Mouse (Mus musculus) intestine, postnatal 0 days (tissue): ENCODE data around the gene Trim25. TPM values are rescaled to one million over a fixed set of nuclear protein-coding genes. Genes with fewer than 3 reads are reported as not detected.
A peak's percentile ranks its signal among the peaks of the same experiment; 100 is the strongest.

Experiments
- ATAC-seq: fragments of 200-750 bp; cut with Nextera tagmentation; 2 replicates; pipeline ENCODE4 v1.8.0; 2017; ENCODE audit warnings: mild to moderate bottlenecking, moderate TSS enrichment, moderate library complexity
- H3K27ac ChIP-seq: fragments of 300-500 bp; sonication (generic); 2 replicates; pipeline ENCODE4 v1.5.1; 2014; ENCODE audit warnings: mild to moderate bottlenecking, low read depth, low read length, moderate library complexity
- H3K27me3 ChIP-seq: fragments of 300-500 bp; sonication (generic); replicated peaks from 2 replicates; pipeline ENCODE4 v1.6.1; 2014; ENCODE audit warnings: low read length, mixed read lengths; ENCODE audit not compliant: control insufficient read depth, insufficient read depth
- H3K36me3 ChIP-seq: fragments of 300-500 bp; sonication (generic); 2 replicates; pipeline ENCODE4 v1.6.1; 2014; ENCODE audit warnings: mild to moderate bottlenecking, moderate library complexity; ENCODE audit not compliant: control insufficient read depth, insufficient read depth
- H3K4me1 ChIP-seq: fragments of 300-500 bp; sonication (generic); replicated peaks from 2 replicates; pipeline ENCODE4 v1.6.1; 2014; ENCODE audit warnings: antibody characterized with exemption, low read length, mixed read lengths; ENCODE audit not compliant: control insufficient read depth, insufficient read depth
- H3K4me2 ChIP-seq: fragments of 300-500 bp; sonication (generic); replicated peaks from 2 replicates; pipeline ENCODE4 v1.6.1; 2014; ENCODE audit warnings: low read depth, mild to moderate bottlenecking, moderate library complexity
- H3K4me3 ChIP-seq: fragments of 300-500 bp; sonication (generic); 2 replicates; pipeline ENCODE4 v1.5.1; 2014; ENCODE audit warnings: low read depth, low read length
- H3K9ac ChIP-seq: fragments of 300-500 bp; sonication (generic); 2 replicates; pipeline ENCODE4 v1.6.1; 2014; ENCODE audit warnings: mild to moderate bottlenecking, low read depth, low read length
- H3K9me3 ChIP-seq: fragments of 300-500 bp; sonication (generic); 2 replicates; pipeline ENCODE4 v1.6.1; 2016; ENCODE audit warnings: mixed run types; ENCODE audit not compliant: control insufficient read depth
- CTCF ChIP-seq: sonication (generic); IDR thresholded peaks from 2 replicates; pipeline ENCODE4 v1.5.1; 2016; ENCODE audit warnings: low read depth, mild to moderate bottlenecking, control low read depth, antibody characterized with exemption, moderate library complexity
- WGBS: fragments of 180-500 bp; shearing (Covaris S2); extraction: QIAGEN DNeasy Blood & Tissue Kit; methylation state at CpG from one replicate; pipeline ENCODE4 v1.1.7; 2014; 5-methylcytosine and 5-hydroxymethylcytosine counted together
- polyA plus RNA-seq: library from polyadenylated mRNA; unstranded; fragments of >200 nt; fragmentation: Nextera tagmentation; extraction: Ambion mirVana; gene quantifications from 2 replicates; pipeline ENCODE4 v1.2.1, GENCODE M21; 2015

Trim25 gene
- polyA plus RNA-seq = 24.2 and 26.2 TPM in 2 replicates

DNA sequence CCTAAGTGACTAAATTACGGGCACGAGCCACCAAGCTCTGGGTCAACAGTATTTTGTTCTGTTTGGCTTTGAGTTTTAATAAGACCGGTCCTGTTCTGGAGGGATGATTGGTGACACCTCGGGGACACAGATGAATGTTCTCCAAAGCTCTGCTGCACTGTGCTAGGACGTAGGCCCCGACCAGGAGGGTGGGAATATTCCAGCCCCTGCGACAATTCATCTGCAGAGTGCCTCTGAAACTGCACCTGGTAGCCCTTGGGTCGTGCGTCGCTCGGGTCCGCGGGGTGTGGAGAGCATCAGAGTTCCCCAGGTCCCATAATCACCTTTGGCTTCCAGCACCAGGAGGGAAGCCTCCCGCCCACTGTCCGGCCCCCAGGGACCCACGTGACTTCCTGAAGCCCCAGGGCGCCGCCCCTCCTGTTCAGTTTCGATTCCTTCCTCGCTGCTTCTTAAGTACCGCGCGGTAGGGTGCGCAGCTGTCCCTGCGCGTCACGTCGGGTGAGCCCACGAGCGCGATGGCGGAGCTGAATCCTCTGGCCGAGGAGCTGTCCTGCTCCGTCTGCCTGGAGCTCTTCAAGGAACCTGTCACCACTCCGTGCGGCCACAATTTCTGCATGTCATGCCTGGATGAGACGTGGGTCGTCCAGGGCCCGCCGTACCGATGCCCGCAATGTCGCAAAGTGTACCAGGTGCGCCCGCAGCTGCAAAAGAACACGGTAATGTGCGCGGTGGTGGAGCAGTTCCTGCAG is at the start of gene Trim25:
TSS of gene Trim25 (plus strand) at position 403 of the 749 bp plus-strand sequence.
- Histone ChIP-seq H3K4me1 (peaks cover 2% of the 10 kb centered on the region), H3K9ac (peak within 1 kb of the TSS; percentile 85), H3K36me3 (0 out of 2 replicates have a peak, but pooled peaks cover 4% of the 10 kb centered on the region), H3K4me2 (peak within 1 kb of the TSS; percentile 79), H3K27me3 (no peaks in the 10 kb centered on the region), H3K27ac (peak within 1 kb of the TSS; percentile 92), H3K9me3 (no peaks in the 10 kb centered on the region), H3K4me3 (peak within 1 kb of the TSS; percentile 85)
- peak; percentile 90 for ATAC-seq
- WGBS = 2% methylated on average over 48 of the region's 48 CpGs
- peak; percentile 61 for TF ChIP-seq CTCF

DNA sequence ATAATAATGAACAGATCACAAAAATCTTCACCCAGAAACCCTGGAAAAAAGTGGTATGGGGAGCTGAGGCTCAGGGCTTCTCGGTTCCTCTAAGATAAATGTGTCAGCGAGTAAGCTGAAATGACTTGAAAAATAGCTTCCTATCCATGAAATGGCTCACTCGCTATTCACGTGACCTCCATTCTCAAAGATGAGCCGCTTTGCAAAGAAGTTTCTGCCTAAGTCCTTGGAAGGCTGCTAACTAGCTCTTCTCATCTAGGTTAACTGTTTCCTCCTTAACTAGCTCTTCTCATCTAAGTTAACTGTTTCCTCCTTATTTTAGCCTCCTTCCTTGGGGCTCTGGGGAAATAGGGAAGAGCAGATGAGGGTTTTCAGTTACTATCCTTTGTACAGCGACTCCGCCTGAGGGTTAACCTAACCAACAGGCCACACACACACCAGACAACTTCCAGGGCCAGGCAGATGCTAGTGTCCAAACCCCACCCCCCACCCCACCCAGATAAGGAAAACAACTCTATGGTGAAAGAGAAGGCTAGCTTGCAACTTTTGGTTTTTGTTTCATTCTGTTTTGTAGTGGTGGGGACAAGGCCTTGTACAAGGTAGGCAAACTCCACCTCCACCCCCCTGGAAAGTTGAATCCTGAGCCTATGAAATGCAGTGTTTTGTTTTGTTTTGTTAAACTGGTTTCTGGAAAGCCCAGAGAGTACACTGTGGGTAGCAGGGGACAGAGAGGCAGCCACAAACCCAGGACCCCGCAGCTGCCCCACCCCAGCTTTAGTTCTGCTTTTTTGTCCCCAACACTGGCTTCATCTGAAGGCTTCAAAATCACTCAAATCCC is 49.2 kb upstream of the Trim25 start:
- Histone ChIP-seq H3K4me1 (no peaks in the 10 kb centered on the region), H3K27ac (no peak overlapping the region), H3K27me3 (no peaks in the 10 kb centered on the region), H3K4me3 (no peak overlapping the region), H3K9me3 (no peaks in the 10 kb centered on the region), H3K36me3 (peaks cover 19% of the 10 kb centered on the region), H3K9ac (no peak overlapping the region), H3K4me2 (no peak overlapping the region)
- TF ChIP-seq CTCF = no peak
- WGBS = 86% methylated on average over 8 of the region's 8 CpGs
- no peak for ATAC-seq

DNA sequence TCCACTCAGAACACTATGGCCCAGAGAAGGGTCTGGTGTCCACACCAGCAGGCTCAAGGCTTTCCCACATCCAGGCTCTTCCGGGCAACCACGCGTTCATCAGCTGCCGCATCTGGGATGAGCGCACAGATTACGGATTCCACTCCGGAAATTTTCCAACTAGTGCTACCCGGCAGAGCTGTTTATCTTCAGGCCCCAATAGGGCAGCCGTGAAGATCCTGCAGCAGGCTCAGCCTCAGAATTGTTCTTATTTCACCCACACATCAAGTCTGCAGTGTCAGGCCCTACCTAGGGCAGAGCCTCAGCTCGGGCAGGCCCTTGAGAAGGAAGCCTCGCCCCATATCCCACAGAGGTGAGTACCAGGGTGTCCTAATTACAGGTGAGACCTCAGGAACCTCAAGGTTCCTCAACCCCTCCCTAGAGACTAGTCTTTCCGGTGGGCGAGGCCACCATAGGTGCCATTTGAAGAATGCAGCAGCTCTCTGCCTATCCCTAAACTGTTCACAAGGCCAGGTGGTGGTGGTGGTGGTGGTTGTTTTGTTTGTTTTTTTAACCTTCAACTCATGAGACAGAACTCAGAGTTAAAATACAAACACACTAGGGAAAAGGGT is 48.4 kb upstream of the Trim25 start:
- no peaks in the 10 kb centered on the region for H3K4me1 ChIP-seq
- peaks cover 13% of the 10 kb centered on the region for H3K36me3 ChIP-seq
- WGBS = 72% methylated on average over 13 of the region's 13 CpGs
- ATAC-seq = no peak
- TF ChIP-seq CTCF = no peak
- no peak overlapping the region for H3K27ac ChIP-seq
- H3K9me3 ChIP-seq = no peaks in the 10 kb centered on the region
- no peak overlapping the region for H3K4me3 ChIP-seq
- H3K27me3 ChIP-seq = no peaks in the 10 kb centered on the region
- no peak overlapping the region for H3K9ac ChIP-seq
- H3K4me2 ChIP-seq = no peak overlapping the region

DNA sequence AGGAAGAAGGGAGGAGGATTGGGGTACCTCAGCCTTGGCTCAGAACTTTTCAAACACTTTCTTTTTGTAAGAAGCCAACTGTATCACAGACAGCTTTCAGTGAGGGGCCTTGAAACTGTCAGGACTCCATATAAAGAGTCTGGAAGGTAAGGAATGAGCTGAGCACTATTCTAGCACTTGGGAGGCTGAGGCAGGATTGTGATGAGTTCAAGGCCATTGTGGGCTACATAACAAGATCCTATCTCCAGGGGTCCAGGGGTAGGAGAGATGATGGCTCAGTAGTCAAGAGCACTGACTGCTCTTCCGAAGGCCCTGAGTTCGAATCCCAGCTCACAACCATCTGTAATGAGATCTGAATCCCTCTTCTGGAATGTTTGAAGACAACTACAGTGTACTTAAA is 47.6 kb upstream of the Trim25 start:
- H3K27ac ChIP-seq = no peak overlapping the region
- no peaks in the 10 kb centered on the region for H3K27me3 ChIP-seq
- H3K9ac ChIP-seq = no peak overlapping the region
- H3K4me3 ChIP-seq = no peak overlapping the region
- H3K9me3 ChIP-seq = no peaks in the 10 kb centered on the region
- H3K4me1 ChIP-seq = no peaks in the 10 kb centered on the region
- TF ChIP-seq CTCF = no peak
- H3K36me3 ChIP-seq = peaks cover 6% of the 10 kb centered on the region
- no peak overlapping the region for H3K4me2 ChIP-seq
- ATAC-seq = no peak
- WGBS = 93% methylated on average over 2 of the region's 2 CpGs

DNA sequence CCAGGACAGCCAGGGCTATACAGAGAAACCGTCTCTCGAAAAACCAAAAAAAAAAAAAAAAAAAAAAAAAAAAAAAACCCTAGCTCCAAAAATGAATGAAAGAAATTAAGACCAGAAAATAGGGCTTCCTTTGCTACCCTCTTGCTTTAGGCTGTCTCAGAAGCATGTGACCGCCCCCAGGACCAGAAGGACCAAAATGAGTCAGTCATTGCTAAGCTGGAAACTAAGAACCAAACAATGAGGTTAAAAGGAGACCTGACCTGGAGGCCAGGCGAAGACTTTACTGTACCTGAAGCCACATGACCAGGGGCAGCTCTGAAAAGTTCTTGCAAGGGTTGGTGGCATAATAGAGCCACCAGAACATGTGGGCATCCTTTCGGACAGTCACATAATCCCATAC is 47.1 kb upstream of the Trim25 start:
- no peak for ATAC-seq
- Histone ChIP-seq H3K9ac (no peak overlapping the region), H3K4me3 (no peak overlapping the region), H3K36me3 (peaks cover under 1% of the 10 kb centered on the region; the same call in 1 of the 2 replicates), H3K27ac (no peak overlapping the region), H3K27me3 (no peaks in the 10 kb centered on the region), H3K4me1 (no peaks in the 10 kb centered on the region), H3K4me2 (no peak overlapping the region; the same call in 1 of the 2 replicates), H3K9me3 (no peaks in the 10 kb centered on the region)
- TF ChIP-seq CTCF = no peak
- 92% methylated on average over 5 of the region's 5 CpGs for WGBS

DNA sequence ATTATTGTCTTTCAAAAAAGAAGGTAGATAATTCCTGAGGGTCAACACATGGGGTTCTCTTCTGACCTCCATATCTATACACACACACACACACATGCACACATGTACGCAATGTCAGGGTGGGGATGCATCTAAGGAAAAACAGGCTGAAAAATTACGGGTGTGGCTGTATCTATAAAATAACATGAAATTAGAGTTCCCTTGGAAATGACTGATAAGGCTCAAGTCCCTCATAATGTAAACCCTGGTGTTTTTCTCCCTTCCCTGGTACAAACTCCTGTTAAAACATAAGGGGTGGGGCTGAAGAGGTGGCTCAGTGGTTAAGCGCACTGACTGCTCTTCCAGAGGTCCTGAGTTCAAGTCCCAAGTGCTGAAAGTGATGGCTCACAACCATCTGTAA is 45.6 kb upstream of the Trim25 start:
- WGBS = 59% methylated on average over 3 of the region's 3 CpGs

More for the DNA sequence above, 45.6 kb upstream of the Trim25 start:
- Histone ChIP-seq H3K4me3 (no peak overlapping the region), H3K27ac (no peak overlapping the region), H3K4me1 (no peaks in the 10 kb centered on the region), H3K36me3 (no peaks in the 10 kb centered on the region; the same call in 1 of the 2 replicates), H3K27me3 (no peaks in the 10 kb centered on the region), H3K4me2 (peak overlapping the region; percentile 66), H3K9me3 (no peaks in the 10 kb centered on the region), H3K9ac (no peak overlapping the region)
- ATAC-seq = no peak
- no peak for TF ChIP-seq CTCF
